Mouse (Mus musculus): ENCODE data around the gene Slc17a6. TPM values are rescaled to one million over a fixed set of nuclear protein-coding genes. Genes with fewer than 3 reads are reported as not detected.

Gene Slc17a6
- 29.8 and 32.0 TPM in 2 replicates for polyA plus RNA-seq (2014; fragmentation: Nextera tagmentation; extraction: Ambion mirVana)

DNA sequence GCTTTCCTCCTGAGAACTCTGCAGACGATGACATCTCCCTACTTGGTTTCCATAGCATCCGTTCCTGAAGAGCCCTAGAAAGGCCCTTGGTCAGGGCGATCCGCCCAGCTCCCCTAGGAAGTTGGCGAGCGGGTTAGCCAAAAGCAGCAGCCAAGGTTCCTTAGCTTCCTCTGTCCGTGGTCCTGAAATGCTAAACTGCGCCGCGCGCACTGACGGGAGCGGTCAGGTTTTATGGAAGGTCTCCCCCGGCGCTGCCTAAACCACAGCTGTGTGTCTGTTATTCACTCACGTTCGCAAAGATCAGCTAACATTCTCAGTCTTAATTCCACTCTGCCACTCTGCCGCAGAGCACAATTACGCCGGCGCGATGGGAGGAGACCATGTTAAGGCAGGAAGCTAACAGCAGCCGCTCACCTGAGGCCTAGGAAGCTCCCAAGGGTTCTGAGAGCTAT lies at the start of gene Slc17a6:
Slc17a6 (plus strand) TSS at position 313 of the 452 bp plus-strand sequence.
- Histone ChIP-seq H3K9ac (ENCODE audit: low read length) (peak within 1 kb of the TSS; percentile 51), H3K36me3 (ENCODE audit: control insufficient read depth, insufficient read depth, low read length) (no peaks in the 10 kb centered on the region), H3K9me3 (ENCODE audit: control insufficient read depth, low read length) (no peaks in the 10 kb centered on the region), H3K4me3 (ENCODE audit: low read depth, low read length) (peak within 1 kb of the TSS; percentile 27), H3K4me1 (ENCODE audit: control insufficient read depth, insufficient read depth, low read length) (no peaks in the 10 kb centered on the region), H3K27ac (ENCODE audit: low read depth, low read length) (peak within 1 kb of the TSS; percentile 58), H3K27me3 (ENCODE audit: control insufficient read depth, insufficient read depth, low read length) (peaks cover 60% of the 10 kb centered on the region), H3K4me2 (ENCODE audit: low read depth) (no peak within 1 kb of the TSS; the same call in 1 of the 2 replicates)
- WGBS, result 0% methylated on average over 23 of the region's 23 CpGs
- DNase-seq (ENCODE audit: low spot score) (peak; percentile 82), ATAC-seq (ENCODE audit: insufficient read depth, low FRiP score, low TSS enrichment) (peak; percentile 17; the same call in 1 of the 2 replicates)

DNA sequence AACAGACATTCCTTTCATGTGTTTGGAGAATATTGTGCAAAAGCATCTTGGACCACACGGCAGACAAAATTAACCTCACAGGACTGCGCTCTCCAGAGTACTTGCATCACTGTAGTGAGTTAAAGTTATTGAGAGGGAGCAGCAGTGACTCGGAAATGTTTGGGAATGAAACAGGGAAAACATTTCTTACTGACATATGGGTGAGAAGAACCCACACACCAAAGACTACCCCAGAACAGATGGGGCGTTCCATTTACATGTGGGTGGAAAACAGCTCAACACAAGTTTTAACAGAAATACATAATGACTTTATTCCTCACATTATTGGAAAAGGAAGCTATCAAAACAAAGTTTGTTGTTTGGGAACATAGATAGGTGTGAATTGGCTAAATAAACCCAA lies 21.8 kb upstream of the Slc17a6 start:
- no peak for ATAC-seq (ENCODE audit: insufficient read depth, low FRiP score, low TSS enrichment)
- no peak for DNase-seq (ENCODE audit: low spot score)
- Histone ChIP-seq H3K27me3 (ENCODE audit: control insufficient read depth, insufficient read depth, low read length) (no peaks in the 10 kb centered on the region), H3K4me1 (ENCODE audit: control insufficient read depth, insufficient read depth, low read length) (no peaks in the 10 kb centered on the region), H3K9me3 (ENCODE audit: control insufficient read depth, low read length) (no peaks in the 10 kb centered on the region), H3K27ac (ENCODE audit: low read depth, low read length) (no peak overlapping the region), H3K4me3 (ENCODE audit: low read depth, low read length) (no peak overlapping the region), H3K36me3 (ENCODE audit: control insufficient read depth, insufficient read depth, low read length) (no peaks in the 10 kb centered on the region), H3K4me2 (ENCODE audit: low read depth) (no peak overlapping the region), H3K9ac (ENCODE audit: low read length) (no peak overlapping the region)
- WGBS, result 86% methylated on average over 4 of the region's 4 CpGs

DNA sequence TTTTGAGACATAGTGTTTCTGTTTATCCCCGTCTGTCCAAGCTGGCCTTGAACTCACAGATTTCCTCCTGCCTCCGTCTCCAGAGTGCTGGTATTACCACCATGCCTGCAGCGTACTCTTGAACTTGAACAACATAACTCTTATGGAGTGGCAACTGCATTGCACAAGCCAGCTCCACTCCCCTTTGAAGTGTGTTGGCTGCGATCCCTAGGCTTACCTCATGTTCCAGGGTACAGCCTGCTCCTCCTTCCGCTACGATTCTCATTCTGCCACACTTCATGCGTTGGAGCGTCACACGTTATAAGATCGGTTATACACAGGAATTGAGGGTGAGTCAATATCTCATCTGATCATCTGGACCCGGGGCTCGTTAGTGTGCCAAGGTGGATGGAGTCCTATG lies 18.1 kb upstream of the Slc17a6 start:
- no peaks in the 10 kb centered on the region for H3K36me3 ChIP-seq (ENCODE audit: control insufficient read depth, insufficient read depth, low read length)
- no peak overlapping the region for H3K4me3 ChIP-seq (ENCODE audit: low read depth, low read length)
- no peak for ATAC-seq (ENCODE audit: insufficient read depth, low FRiP score, low TSS enrichment)

DNA sequence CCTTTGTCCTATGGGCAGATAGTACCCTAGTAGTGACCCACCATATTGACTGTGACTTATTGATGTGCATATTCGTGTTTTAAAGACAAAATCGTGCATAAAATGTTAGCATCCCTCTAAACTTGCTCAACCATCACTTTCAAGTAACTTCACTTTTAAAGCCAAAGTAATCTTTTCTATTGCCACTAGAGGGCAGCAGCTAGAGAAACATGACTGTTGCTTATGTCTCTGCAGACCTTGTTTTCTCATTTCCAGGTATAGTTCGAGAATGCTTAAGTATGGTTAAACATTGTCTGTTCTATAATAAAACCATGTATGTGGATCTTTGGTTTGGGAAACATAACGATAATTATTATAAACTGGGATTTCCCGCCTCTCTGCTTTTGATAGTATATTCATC lies 7.4 kb upstream of the Slc17a6 start:
- H3K9me3 ChIP-seq (ENCODE audit: control insufficient read depth, low read length), result no peaks in the 10 kb centered on the region
- H3K4me3 ChIP-seq (ENCODE audit: low read depth, low read length), result no peak overlapping the region
- H3K27ac ChIP-seq (ENCODE audit: low read depth, low read length), result no peak overlapping the region
- no peaks in the 10 kb centered on the region for H3K36me3 ChIP-seq (ENCODE audit: control insufficient read depth, insufficient read depth, low read length)
- 48% methylated on average over 5 of the region's 5 CpGs for WGBS
- no peak overlapping the region for H3K9ac ChIP-seq (ENCODE audit: low read length)
- 0 out of 2 replicates have a peak, but pooled peaks cover 2% of the 10 kb centered on the region for H3K27me3 ChIP-seq (ENCODE audit: control insufficient read depth, insufficient read depth, low read length)
- no peak overlapping the region for H3K4me2 ChIP-seq (ENCODE audit: low read depth)
- no peaks in the 10 kb centered on the region for H3K4me1 ChIP-seq (ENCODE audit: control insufficient read depth, insufficient read depth, low read length)
- ATAC-seq (ENCODE audit: insufficient read depth, low FRiP score, low TSS enrichment) (no peak), DNase-seq (ENCODE audit: low spot score) (no peak)

More for the DNA sequence above, 18.1 kb upstream of the Slc17a6 start:
- no peak for DNase-seq (ENCODE audit: low spot score)
- no peak overlapping the region for H3K27ac ChIP-seq (ENCODE audit: low read depth, low read length)
- no peak overlapping the region for H3K4me2 ChIP-seq (ENCODE audit: low read depth)
- no peak overlapping the region for H3K9ac ChIP-seq (ENCODE audit: low read length)
- no peaks in the 10 kb centered on the region for H3K27me3 ChIP-seq (ENCODE audit: control insufficient read depth, insufficient read depth, low read length)
- H3K9me3 ChIP-seq (ENCODE audit: control insufficient read depth, low read length), result no peaks in the 10 kb centered on the region
- WGBS, result 90% methylated on average over 12 of the region's 12 CpGs
- no peaks in the 10 kb centered on the region for H3K4me1 ChIP-seq (ENCODE audit: control insufficient read depth, insufficient read depth, low read length)

DNA sequence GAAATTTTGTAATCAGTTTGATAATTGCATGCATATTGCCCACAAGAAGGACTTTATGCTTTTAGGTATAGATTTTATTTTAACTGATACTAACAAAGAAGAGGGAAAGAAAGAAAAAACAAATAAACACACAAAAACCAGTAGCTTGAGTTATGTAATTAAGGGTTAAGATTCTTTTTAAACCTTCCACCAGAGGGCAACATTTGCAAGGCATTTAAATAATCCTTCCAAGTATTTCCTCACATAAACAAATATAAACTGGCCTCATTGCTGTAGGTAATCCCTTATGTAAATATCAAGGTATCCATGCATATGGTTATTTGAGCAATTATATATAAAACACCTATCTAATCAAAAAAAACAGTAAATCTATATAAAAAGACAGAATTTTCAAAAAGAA lies 3.9 kb upstream of the Slc17a6 start:
- no peak overlapping the region for H3K27ac ChIP-seq (ENCODE audit: low read depth, low read length)
- H3K9me3 ChIP-seq (ENCODE audit: control insufficient read depth, low read length), result no peaks in the 10 kb centered on the region
- H3K27me3 ChIP-seq (ENCODE audit: control insufficient read depth, insufficient read depth, low read length), result peaks cover 25% of the 10 kb centered on the region
- H3K36me3 ChIP-seq (ENCODE audit: control insufficient read depth, insufficient read depth, low read length), result no peaks in the 10 kb centered on the region
- no peak overlapping the region for H3K4me3 ChIP-seq (ENCODE audit: low read depth, low read length)
- H3K4me1 ChIP-seq (ENCODE audit: control insufficient read depth, insufficient read depth, low read length), result no peaks in the 10 kb centered on the region
- no peak for DNase-seq (ENCODE audit: low spot score)
- ATAC-seq (ENCODE audit: insufficient read depth, low FRiP score, low TSS enrichment), result no peak
- H3K9ac ChIP-seq (ENCODE audit: low read length), result no peak overlapping the region
- no peak overlapping the region for H3K4me2 ChIP-seq (ENCODE audit: low read depth)

DNA sequence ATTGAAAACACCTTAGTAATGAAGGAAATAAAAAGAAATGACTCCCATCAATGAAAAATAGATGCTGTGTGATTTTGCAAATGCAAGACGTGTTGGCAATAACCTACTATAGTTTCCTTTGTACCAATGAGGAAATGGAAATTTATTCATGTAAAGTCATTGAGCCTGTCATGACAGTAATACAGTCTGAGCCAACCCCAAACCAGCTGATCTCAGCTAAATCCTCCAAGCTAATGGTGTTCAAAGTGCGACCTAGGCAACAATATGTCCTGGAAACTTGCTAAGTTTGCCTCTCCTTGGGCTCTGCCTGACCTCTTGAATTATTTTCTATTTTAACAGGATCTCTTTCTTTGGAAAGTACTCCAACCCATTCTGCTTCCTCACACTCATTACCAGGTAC lies 3.4 kb upstream of the Slc17a6 start:
- no peak overlapping the region for H3K4me2 ChIP-seq (ENCODE audit: low read depth)
- no peaks in the 10 kb centered on the region for H3K36me3 ChIP-seq (ENCODE audit: control insufficient read depth, insufficient read depth, low read length)
- no peaks in the 10 kb centered on the region for H3K9me3 ChIP-seq (ENCODE audit: control insufficient read depth, low read length)
- no peaks in the 10 kb centered on the region for H3K4me1 ChIP-seq (ENCODE audit: control insufficient read depth, insufficient read depth, low read length)
- H3K9ac ChIP-seq (ENCODE audit: low read length), result no peak overlapping the region
- no peak for DNase-seq (ENCODE audit: low spot score)
- no peak overlapping the region for H3K27ac ChIP-seq (ENCODE audit: low read depth, low read length)
- no peak for ATAC-seq (ENCODE audit: insufficient read depth, low FRiP score, low TSS enrichment)
- H3K27me3 ChIP-seq (ENCODE audit: control insufficient read depth, insufficient read depth, low read length), result peaks cover 27% of the 10 kb centered on the region
- WGBS, result 40% methylated on average over 2 of the region's 2 CpGs
- no peak overlapping the region for H3K4me3 ChIP-seq (ENCODE audit: low read depth, low read length)

DNA sequence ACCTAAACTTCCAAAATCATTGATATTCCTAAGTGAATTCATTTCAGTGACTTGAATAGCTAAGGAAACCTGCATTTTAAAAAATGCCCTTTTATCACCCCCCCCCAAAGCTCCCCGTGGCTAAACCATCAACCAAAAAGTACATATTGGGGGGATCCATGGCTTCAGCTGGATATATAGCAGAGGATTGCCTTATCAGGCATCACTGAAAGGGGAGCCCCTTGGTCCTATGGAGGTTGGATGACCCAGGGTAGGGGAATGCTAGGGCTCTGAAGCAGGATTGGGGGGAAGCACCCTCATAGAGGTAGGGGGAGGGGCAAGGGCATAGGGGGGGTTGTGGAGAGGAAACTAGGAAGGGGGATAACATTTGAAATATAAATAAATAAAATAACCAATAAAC lies 1.8 kb upstream of the Slc17a6 start:
- ATAC-seq (ENCODE audit: insufficient read depth, low FRiP score, low TSS enrichment) (no peak), DNase-seq (ENCODE audit: low spot score) (no peak)
- Histone ChIP-seq H3K4me3 (ENCODE audit: low read depth, low read length) (no peak overlapping the region), H3K9ac (ENCODE audit: low read length) (no peak overlapping the region), H3K4me2 (ENCODE audit: low read depth) (no peak overlapping the region), H3K4me1 (ENCODE audit: control insufficient read depth, insufficient read depth, low read length) (no peaks in the 10 kb centered on the region), H3K36me3 (ENCODE audit: control insufficient read depth, insufficient read depth, low read length) (no peaks in the 10 kb centered on the region), H3K27ac (ENCODE audit: low read depth, low read length) (no peak overlapping the region), H3K9me3 (ENCODE audit: control insufficient read depth, low read length) (no peaks in the 10 kb centered on the region), H3K27me3 (ENCODE audit: control insufficient read depth, insufficient read depth, low read length) (peaks cover 42% of the 10 kb centered on the region)
- 50% methylated on average over 1 of the region's 1 CpGs for WGBS

DNA sequence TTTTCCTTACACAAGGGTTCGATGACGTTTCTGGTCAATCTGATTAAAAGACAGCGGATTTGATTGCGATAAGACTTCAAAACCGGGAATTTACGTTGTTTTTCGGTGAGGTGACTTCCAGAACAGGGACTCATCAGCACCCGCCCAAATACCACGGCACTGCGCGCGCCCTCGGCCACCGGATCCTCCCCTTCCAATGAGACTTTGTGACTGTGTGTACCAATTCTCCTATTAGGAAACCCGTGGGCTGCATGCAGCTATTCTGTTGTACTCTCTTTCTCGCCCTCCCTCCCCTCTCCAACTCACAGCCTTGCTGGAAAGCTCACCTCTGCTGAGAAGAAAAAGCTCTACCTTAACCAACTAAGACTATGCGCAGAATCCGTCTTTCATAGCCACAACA lies 390 bp downstream of the Slc17a6 start:
- H3K9me3 ChIP-seq (ENCODE audit: control insufficient read depth, low read length), result no peaks in the 10 kb centered on the region
- H3K4me1 ChIP-seq (ENCODE audit: control insufficient read depth, insufficient read depth, low read length), result peaks cover 3% of the 10 kb centered on the region; the same call in 1 of the 2 replicates
- 1% methylated on average over 18 of the region's 18 CpGs for WGBS
- H3K9ac ChIP-seq (ENCODE audit: low read length), result peak overlapping the region; percentile 51
- H3K27ac ChIP-seq (ENCODE audit: low read depth, low read length), result peak overlapping the region; percentile 58
- H3K4me3 ChIP-seq (ENCODE audit: low read depth, low read length), result peak overlapping the region; percentile 27
- H3K36me3 ChIP-seq (ENCODE audit: control insufficient read depth, insufficient read depth, low read length), result no peaks in the 10 kb centered on the region
- H3K27me3 ChIP-seq (ENCODE audit: control insufficient read depth, insufficient read depth, low read length), result peaks cover 64% of the 10 kb centered on the region
- ATAC-seq (ENCODE audit: insufficient read depth, low FRiP score, low TSS enrichment) (no peak), DNase-seq (ENCODE audit: low spot score) (peak; percentile 31)
- H3K4me2 ChIP-seq (ENCODE audit: low read depth), result no peak overlapping the region

DNA sequence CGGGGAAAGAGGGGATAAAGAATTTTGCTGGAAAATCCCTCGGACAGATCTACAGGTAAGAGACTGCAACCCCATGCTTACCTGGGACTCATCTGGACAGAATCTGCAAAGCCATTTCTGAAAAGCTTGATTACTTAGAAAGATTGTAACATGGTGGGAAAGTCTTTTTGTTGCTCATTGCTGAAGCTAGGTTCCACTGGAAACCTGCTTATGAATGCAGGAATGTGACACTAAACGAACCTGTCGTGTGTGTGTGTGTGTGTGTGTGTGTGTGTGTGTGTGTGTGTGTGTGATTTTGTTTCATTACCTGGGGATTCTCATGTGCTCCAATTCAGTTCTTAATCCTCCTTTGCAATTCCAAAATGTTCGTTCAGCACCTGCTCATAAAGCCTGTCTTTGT lies 860 bp downstream of the Slc17a6 start:
- H3K4me3 ChIP-seq (ENCODE audit: low read depth, low read length), result peak overlapping the region; percentile 27; the same call in 1 of the 2 replicates
- H3K27ac ChIP-seq (ENCODE audit: low read depth, low read length), result peak overlapping the region; percentile 58
- WGBS, result 4% methylated on average over 5 of the region's 5 CpGs
- ATAC-seq (ENCODE audit: insufficient read depth, low FRiP score, low TSS enrichment) (no peak), DNase-seq (ENCODE audit: low spot score) (no peak)
- H3K27me3 ChIP-seq (ENCODE audit: control insufficient read depth, insufficient read depth, low read length), result peaks cover 69% of the 10 kb centered on the region
- peaks cover 3% of the 10 kb centered on the region; the same call in 1 of the 2 replicates for H3K4me1 ChIP-seq (ENCODE audit: control insufficient read depth, insufficient read depth, low read length)
- no peak overlapping the region for H3K4me2 ChIP-seq (ENCODE audit: low read depth)
- H3K9me3 ChIP-seq (ENCODE audit: control insufficient read depth, low read length), result no peaks in the 10 kb centered on the region
- no peaks in the 10 kb centered on the region for H3K36me3 ChIP-seq (ENCODE audit: control insufficient read depth, insufficient read depth, low read length)
- H3K9ac ChIP-seq (ENCODE audit: low read length), result peak overlapping the region; percentile 51
